Mouse (Mus musculus) urinary bladder, adult 18-20 months (tissue): ENCODE results near the gene Ccnd1.

Experiments used
- DNase-seq, 2 experiments: peaks; one replicate each; pipeline ENCODE4 v3.0.0; 2022; ENCODE audit warnings: low spot score in 2 of 2, mixed read lengths in 2 of 2

Gene Ccnd1

GRCm38 (mm10) chr7:144938661-144939343 lies 923 bp downstream of the Ccnd1 start:
- peak in 1 of 2 experiments; percentile 27 for DNase-seq

- DNase-seq = no peak
These were observed 1.7 kb downstream of the Ccnd1 start for GRCm38 (mm10) chr7:144937899-144938517.

GRCm38 (mm10) chr7:144937490-144937889 lies 2.2 kb downstream of the Ccnd1 start:
- DNase-seq = peak; percentile 77 to 89

GRCm38 (mm10) chr7:144936311-144936880 lies 3.3 kb downstream of the Ccnd1 start:
- no peak for DNase-seq

- DNase-seq = no peak
These were observed 4.2 kb downstream of the Ccnd1 start for GRCm38 (mm10) chr7:144935563-144935962.

- no peak for DNase-seq
These were observed 4.8 kb downstream of the Ccnd1 start for GRCm38 (mm10) chr7:144934901-144935300.

- no peak for DNase-seq
These were observed 5.9 kb downstream of the Ccnd1 start for GRCm38 (mm10) chr7:144933796-144934195.

GRCm38 (mm10) chr7:144933336-144933735 lies 6.4 kb downstream of the Ccnd1 start:
- no peak for DNase-seq

GRCm38 (mm10) chr7:144932389-144932937 lies 7.3 kb downstream of the Ccnd1 start:
- DNase-seq = no peak

GRCm38 (mm10) chr7:144931778-144932177 lies 7.9 kb downstream of the Ccnd1 start:
- DNase-seq = no peak

- no peak for DNase-seq
These were observed 9.8 kb downstream of the Ccnd1 start for GRCm38 (mm10) chr7:144929931-144930330.

GRCm38 (mm10) chr7:144929506-144929905 lies 10.2 kb downstream of the Ccnd1 start:
- DNase-seq = peak in 1 of 2 experiments; percentile 34

- no peak for DNase-seq
These were observed 10.9 kb downstream of the Ccnd1 start for GRCm38 (mm10) chr7:144928889-144929210.

- DNase-seq = no peak
These were observed 11.5 kb downstream of the Ccnd1 start for GRCm38 (mm10) chr7:144928009-144928888.

- DNase-seq = no peak
These were observed 12.1 kb downstream of the Ccnd1 start for GRCm38 (mm10) chr7:144927591-144927990.

GRCm38 (mm10) chr7:144918823-144919222 lies 20.9 kb downstream of the Ccnd1 start:
- no peak for DNase-seq

GRCm38 (mm10) chr7:144914948-144915750 lies 24.6 kb downstream of the Ccnd1 start, which contains the start of gene LTO1:
Gene LTO1 (plus strand): TSS chr7:144915100.
- peak; percentile 82 to 88 for DNase-seq

- DNase-seq = no peak
These were observed 25.3 kb downstream of the Ccnd1 start for GRCm38 (mm10) chr7:144914296-144914947.

GRCm38 (mm10) chr7:144912897-144913296 lies 26.8 kb downstream of the Ccnd1 start:
- DNase-seq = no peak

GRCm38 (mm10) chr7:144911121-144911520 lies 28.6 kb downstream of the Ccnd1 start:
- DNase-seq = no peak
